Mouse (Mus musculus) midbrain, embryonic 11.5 days (tissue): ENCODE data around the gene Gstp2. TPM values are rescaled to one million over a fixed set of nuclear protein-coding genes. Genes with fewer than 3 reads are reported as not detected.
A peak's percentile ranks its signal among the peaks of the same experiment; 100 is the strongest.
"Not testable (repeated sequence)": the region's sequence is repeated elsewhere in the genome, so short reads cannot be mapped to it uniquely, and the experiment has no call there.

Source experiments
- ATAC-seq: fragments of 200-750 bp; cut with Nextera tagmentation; 2 replicates; pipeline ENCODE4 v1.8.0; 2017; ENCODE audit warnings: moderate TSS enrichment, moderate library complexity; ENCODE audit not compliant: low FRiP score
- DNase-seq: peaks from one replicate; pipeline ENCODE4 v3.0.0; 2015; ENCODE audit warnings: low spot score; ENCODE audit errors: missing footprints
- H3K27ac ChIP-seq: fragments of 300-500 bp; sonication (generic); 2 replicates; pipeline ENCODE4 v1.5.1; 2014; ENCODE audit warnings: low read depth, low read length
- H3K27me3 ChIP-seq: fragments of 300-500 bp; sonication (generic); 2 replicates; pipeline ENCODE4 v1.6.1; 2014; ENCODE audit warnings: mild to moderate bottlenecking, low read length, moderate library complexity, mixed read lengths; ENCODE audit not compliant: control insufficient read depth, insufficient read depth
- H3K36me3 ChIP-seq: fragments of 300-500 bp; sonication (generic); 2 replicates; pipeline ENCODE4 v1.6.1; 2014; ENCODE audit warnings: mild to moderate bottlenecking, low read length, moderate library complexity, mixed read lengths; ENCODE audit not compliant: control insufficient read depth, insufficient read depth
- H3K4me1 ChIP-seq: fragments of 300-500 bp; sonication (generic); 2 replicates; pipeline ENCODE4 v1.6.1; 2014; ENCODE audit warnings: low read length; ENCODE audit not compliant: control insufficient read depth, insufficient read depth
- H3K4me2 ChIP-seq: fragments of 300-500 bp; sonication (generic); 2 replicates; pipeline ENCODE4 v1.6.1; 2014; ENCODE audit warnings: mild to moderate bottlenecking, moderate library complexity
- H3K4me3 ChIP-seq: fragments of 300-500 bp; sonication (generic); 2 replicates; pipeline ENCODE4 v1.5.1; 2014; ENCODE audit warnings: low read depth, low read length
- H3K9ac ChIP-seq: fragments of 300-500 bp; sonication (generic); 2 replicates; pipeline ENCODE4 v1.6.1; 2014; ENCODE audit warnings: low read length
- H3K9me3 ChIP-seq: fragments of 300-500 bp; sonication (generic); 2 replicates; pipeline ENCODE4 v1.6.1; 2016; ENCODE audit warnings: low read length; ENCODE audit not compliant: control insufficient read depth
- WGBS: fragments of 180-500 bp; shearing (Covaris S2); extraction: QIAGEN DNeasy Blood & Tissue Kit; methylation state at CpG from one replicate; pipeline ENCODE4 v1.1.7; 2014; 5-methylcytosine and 5-hydroxymethylcytosine counted together
- polyA plus RNA-seq: library from polyadenylated mRNA; unstranded; fragments of >200 nt; fragmentation: Nextera tagmentation; extraction: Ambion mirVana; gene quantifications from 2 replicates; pipeline ENCODE4 v1.2.1, GENCODE M21; 2014

Gene Gstp2
- polyA plus RNA-seq, 1 experiment from 2014 or later = 1.1 TPM

DNA sequence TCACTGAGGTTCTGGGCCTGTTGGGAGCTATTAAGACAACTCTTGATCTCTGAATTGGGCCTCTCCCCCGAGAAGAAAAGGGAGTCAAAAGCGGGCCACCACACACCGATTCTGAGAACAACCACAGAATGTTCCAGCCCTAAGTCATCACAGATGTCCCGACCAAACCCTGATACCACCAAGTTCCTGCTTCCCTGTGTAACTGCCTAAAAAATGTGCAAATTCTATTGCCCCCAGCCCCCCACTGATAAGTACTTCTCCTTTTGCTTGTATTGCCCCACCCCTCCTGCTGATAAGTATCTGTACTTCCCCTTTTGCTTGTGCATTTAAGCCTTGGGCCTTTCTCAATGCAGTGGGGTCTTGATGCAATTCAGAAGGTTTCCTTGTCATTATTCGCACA is 1.7 kb downstream of the Gstp2 start:
- H3K27ac ChIP-seq, H3K4me1 ChIP-seq, H3K4me2 ChIP-seq, H3K9me3 ChIP-seq, H3K4me3 ChIP-seq, H3K27me3 ChIP-seq, H3K36me3 ChIP-seq, H3K9ac ChIP-seq, ATAC-seq: not testable (repeated sequence)
- WGBS = 89% methylated on average over 5 of the region's 5 CpGs
- DNase-seq = peak; percentile 77

DNA sequence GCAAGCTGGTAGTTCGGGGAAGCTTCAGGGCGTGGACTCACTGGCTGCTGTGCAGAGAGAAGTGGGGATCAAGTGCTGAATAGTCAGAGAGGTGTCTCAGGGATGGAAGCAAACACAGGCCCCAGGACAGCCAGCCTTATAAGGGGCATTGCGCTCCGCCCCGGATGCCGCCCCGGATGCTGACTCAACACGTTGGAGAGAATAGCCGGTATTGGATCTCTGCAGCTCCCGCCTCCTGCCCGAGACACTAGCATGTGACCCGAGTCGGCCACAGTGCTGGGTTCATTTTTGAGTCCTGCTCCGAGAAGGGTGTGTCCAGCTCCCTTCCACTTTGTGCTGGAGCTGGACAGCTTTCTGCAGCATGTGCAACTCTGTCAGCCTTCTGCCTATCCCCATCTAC is 3.7 kb downstream of the Gstp2 start:
- no peaks in the 10 kb centered on the region for H3K36me3 ChIP-seq
- no peak overlapping the region for H3K4me3 ChIP-seq
- H3K9me3 ChIP-seq = no peaks in the 10 kb centered on the region
- H3K9ac ChIP-seq = no peak overlapping the region
- H3K27me3 ChIP-seq = no peaks in the 10 kb centered on the region
- H3K27ac ChIP-seq = no peak overlapping the region
- H3K4me1 ChIP-seq = 0 out of 2 replicates have a peak, but pooled peaks cover 4% of the 10 kb centered on the region
- H3K4me2 ChIP-seq = no peak overlapping the region
- ATAC-seq = no peak
- peak; percentile 74 for DNase-seq
- WGBS = 82% methylated on average over 14 of the region's 14 CpGs

DNA sequence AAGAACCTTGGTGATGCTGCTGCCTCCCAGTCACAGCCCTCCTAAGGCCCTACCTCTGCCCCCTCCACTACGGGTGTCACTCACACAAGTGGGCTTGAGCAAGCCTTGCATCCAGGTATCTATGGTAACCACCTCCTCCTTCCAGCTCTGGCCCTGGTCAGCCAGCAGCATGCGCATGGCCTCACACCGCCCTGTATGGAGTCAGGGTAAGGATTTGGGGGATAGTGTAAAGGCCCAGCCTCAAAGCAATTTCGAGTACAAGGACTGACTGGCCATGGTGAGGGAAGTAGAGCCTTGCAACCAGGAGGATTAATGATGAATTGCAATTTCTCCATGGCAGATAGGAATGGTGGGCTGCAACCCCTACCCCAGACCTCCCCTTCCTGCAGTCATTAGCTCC is 4.3 kb downstream of the Gstp2 start:
- H3K27ac ChIP-seq, H3K9me3 ChIP-seq, H3K4me1 ChIP-seq, H3K36me3 ChIP-seq, ATAC-seq, H3K27me3 ChIP-seq, H3K4me2 ChIP-seq, DNase-seq, H3K4me3 ChIP-seq, H3K9ac ChIP-seq: not testable (repeated sequence)
- 80% methylated on average over 3 of the region's 4 CpGs for WGBS

DNA sequence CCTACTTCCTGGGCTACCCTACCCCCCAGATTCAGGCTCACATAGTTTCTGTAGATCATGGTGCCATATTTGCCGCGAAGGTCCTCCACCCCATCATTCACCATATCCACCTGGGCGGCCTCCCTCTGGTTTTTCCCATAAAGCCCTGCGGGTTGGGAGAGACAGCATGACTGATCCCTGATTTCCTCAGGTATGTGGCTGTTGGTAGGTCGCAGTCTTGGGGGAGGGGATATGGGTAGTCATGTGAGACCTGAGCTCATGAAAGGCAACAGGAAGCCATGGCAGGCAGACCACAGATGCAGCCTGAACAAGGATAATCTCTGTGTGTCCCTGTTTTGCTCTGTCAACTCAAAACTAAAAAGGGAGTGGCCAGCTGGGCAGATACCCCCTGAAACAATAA is 4.9 kb downstream of the Gstp2 start:
- H3K9ac ChIP-seq, H3K4me1 ChIP-seq, ATAC-seq, H3K9me3 ChIP-seq, H3K27me3 ChIP-seq, H3K4me3 ChIP-seq, H3K36me3 ChIP-seq, H3K4me2 ChIP-seq, H3K27ac ChIP-seq: not testable (repeated sequence)
- peak; percentile 78 for DNase-seq
- WGBS = 85% methylated on average over 5 of the region's 5 CpGs

DNA sequence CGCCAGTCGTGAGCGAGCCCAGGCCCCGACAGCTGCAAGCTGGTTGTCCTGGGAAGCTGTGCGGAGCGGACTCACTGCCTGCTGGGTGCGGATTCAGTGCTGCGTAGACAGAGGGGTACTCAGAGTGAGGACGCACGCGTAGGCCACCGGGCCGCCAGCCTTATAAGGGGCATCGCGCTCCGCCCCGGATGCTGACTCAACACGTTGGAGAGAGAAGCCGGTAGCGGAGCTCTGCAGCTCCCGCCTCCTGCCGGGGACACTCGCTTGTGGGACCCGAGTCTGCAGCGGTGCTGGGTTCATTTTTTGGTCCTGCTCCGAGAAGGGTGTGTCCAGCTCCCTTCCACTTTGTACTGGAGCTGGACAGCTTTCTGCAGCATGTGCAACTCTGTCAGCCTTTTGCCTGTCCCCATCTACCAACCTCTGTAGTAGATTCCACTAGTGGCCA is 8.0 kb downstream of the Gstp2 start, which contains the start of gene Gstp1:
Gene Gstp1, minus strand, starts transcription at position 198 of the 445 bp plus-strand sequence.
- ATAC-seq = peak; percentile 87
- under 1% methylated on average over 26 of the region's 26 CpGs for WGBS

DNA sequence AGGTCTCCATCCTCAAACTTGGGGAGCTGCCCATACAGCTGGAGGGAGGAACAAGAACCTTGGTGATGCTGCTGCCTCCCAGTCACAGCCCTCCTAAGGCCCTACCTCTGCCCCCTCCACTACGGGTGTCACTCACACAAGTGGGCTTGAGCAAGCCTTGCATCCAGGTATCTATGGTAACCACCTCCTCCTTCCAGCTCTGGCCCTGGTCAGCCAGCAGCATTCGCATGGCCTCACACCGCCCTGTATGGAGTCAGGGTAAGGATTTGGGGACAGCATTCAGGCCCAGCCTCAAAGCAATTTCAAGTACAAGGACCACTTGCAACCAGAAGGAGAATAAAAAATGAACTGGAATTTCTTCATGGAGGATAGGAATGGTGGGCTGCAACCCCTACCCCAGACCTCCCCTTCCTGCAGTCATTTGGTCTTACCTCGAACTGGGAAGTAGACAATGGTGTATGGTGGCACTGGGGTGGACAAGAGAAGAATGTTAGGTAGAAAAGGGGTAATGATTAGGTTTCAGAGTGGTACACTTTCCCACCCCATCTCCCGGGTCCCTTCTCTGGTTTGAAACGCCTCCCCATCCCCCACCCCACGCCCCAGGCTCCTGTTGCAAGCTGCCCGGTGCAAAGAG is 8.6 kb downstream of the Gstp2 start:
- Histone ChIP-seq H3K4me2 (peak overlapping the region; percentile 75), H3K9ac (peak overlapping the region; percentile 80), H3K4me3 (peak overlapping the region; percentile 59)
- not testable (repeated sequence) for H3K27me3 ChIP-seq, H3K27ac ChIP-seq, DNase-seq, H3K4me1 ChIP-seq, H3K9me3 ChIP-seq, H3K36me3 ChIP-seq
- WGBS = 26% methylated on average over 7 of the region's 8 CpGs
- ATAC-seq = peak; percentile 65; the same call in 1 of the 2 replicates

More for the DNA sequence above, 8.0 kb downstream of the Gstp2 start, which contains the start of gene Gstp1:
- Histone ChIP-seq H3K9me3 (no peaks in the 10 kb centered on the region), H3K4me3 (peak within 1 kb of the TSS; percentile 59), H3K27me3 (no peaks in the 10 kb centered on the region), H3K27ac (no peak within 1 kb of the TSS), H3K4me1 (peaks cover 9% of the 10 kb centered on the region; the same call in 1 of the 2 replicates), H3K9ac (peak within 1 kb of the TSS; percentile 80), H3K4me2 (peak within 1 kb of the TSS; percentile 75), H3K36me3 (no peaks in the 10 kb centered on the region)
- DNase-seq = peak; percentile 96

DNA sequence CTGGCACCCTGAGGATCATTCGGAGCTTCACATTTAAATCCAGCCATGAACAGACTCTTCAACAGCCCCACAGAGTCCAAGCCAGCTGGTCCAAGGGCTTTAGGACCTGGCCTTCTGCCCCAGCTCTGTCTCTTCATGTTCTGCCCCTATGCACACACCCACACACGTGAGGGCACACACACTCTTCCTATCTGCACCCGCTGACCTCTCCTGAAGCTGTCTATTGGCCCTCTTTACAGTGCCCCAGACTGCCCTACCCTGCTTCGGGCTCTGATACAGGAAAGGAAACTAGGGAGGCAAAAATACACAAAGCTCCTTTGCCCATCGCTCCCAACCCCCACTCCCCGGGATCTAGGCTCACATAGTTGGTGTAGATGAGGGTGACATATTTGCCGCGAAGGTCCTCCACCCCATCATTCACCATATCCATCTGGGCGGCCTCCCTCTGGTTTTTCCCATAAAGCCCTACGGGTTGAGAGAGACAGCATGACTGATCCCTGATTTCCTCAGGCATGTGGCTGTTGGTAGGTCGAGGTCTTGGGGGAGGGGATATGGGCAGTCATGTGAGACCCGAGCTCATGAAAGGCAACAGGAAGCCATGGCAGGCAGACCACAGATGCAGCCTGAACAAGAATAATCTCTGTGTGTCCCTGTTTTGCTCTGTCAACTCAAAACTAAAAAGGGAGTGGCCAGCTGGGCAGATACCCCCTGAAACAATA is 9.3 kb downstream of the Gstp2 start:
- ATAC-seq (no peak), DNase-seq (peak; percentile 73)
- no peaks in the 10 kb centered on the region for H3K27me3 ChIP-seq
- H3K9me3 ChIP-seq = no peaks in the 10 kb centered on the region
- H3K4me3 ChIP-seq = no peak overlapping the region
- no peaks in the 10 kb centered on the region for H3K36me3 ChIP-seq
- 77% methylated on average over 12 of the region's 12 CpGs for WGBS
- peaks cover 9% of the 10 kb centered on the region; the same call in 1 of the 2 replicates for H3K4me1 ChIP-seq
- H3K27ac ChIP-seq = no peak overlapping the region
- no peak overlapping the region for H3K4me2 ChIP-seq
- no peak overlapping the region for H3K9ac ChIP-seq

DNA sequence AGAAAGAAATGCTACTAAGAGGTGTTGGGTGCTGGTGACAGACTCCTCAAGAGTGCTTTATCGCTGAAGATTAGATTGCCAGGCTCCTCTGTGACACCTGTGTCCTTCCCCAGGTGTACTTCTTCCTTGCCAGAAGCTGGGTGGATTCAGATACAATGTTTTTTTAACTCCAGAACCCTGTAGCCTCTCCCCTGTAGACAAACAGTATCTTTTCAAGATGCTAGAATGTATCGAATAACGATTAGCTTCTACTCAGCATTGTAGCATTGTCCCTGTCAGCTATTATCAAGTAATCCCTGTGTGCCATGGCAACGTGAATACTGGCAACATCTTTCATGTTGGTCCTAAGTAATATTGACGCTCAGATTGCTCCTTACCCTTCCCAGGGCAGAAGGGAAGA is 12.1 kb downstream of the Gstp2 start:
- Histone ChIP-seq H3K4me3 (no peak overlapping the region), H3K27ac (no peak overlapping the region), H3K4me2 (no peak overlapping the region), H3K4me1 (peaks cover 9% of the 10 kb centered on the region; the same call in 1 of the 2 replicates), H3K36me3 (no peaks in the 10 kb centered on the region), H3K9me3 (no peaks in the 10 kb centered on the region), H3K27me3 (no peaks in the 10 kb centered on the region), H3K9ac (no peak overlapping the region)
- ATAC-seq (no peak), DNase-seq (peak; percentile 17)
- 54% methylated on average over 5 of the region's 5 CpGs for WGBS

DNA sequence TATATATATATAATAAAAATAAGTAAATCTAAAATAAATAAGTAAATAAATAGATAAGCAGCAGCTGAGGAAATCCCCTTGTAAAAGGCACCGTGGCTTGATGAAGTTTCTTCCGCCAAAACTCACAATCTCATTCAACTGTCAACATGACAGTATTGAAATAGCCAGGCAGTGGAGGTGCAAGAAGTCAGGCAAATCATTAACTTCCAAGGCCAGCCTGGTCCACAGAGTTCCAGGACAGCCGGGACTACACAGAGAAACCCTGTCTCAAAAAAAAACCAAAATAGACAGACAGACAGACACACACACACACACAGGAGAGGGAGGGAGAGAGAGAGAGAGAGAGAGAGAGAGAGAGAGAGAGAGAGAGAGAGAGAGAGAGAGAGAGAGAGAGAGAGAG is 12.5 kb downstream of the Gstp2 start:
- Histone ChIP-seq H3K4me1 (peaks cover 9% of the 10 kb centered on the region; the same call in 1 of the 2 replicates), H3K27ac (no peak overlapping the region), H3K4me3 (no peak overlapping the region), H3K36me3 (no peaks in the 10 kb centered on the region), H3K9me3 (no peaks in the 10 kb centered on the region), H3K9ac (no peak overlapping the region), H3K27me3 (no peaks in the 10 kb centered on the region), H3K4me2 (no peak overlapping the region)
- 83% methylated on average over 3 of the region's 3 CpGs for WGBS
- no peak for ATAC-seq
- no peak for DNase-seq
